Mouse (Mus musculus) lung, adult 18-20 months (tissue): ENCODE data around the gene Ensa.
"Not testable (repeated sequence)": the region's sequence is repeated elsewhere in the genome, so short reads cannot be mapped to it uniquely, and the experiment has no call there.

Experiments
- DNase-seq, 2 experiments: peaks; one replicate each; pipeline ENCODE4 v3.0.0; 2022; ENCODE audit warnings: mixed read lengths in 2 of 2

Ensa gene

GRCm38 (mm10) chr3:95645313-95646235 is 20.8 kb downstream of the Ensa start:
- DNase-seq = peak; percentile 70 to 74

GRCm38 (mm10) chr3:95648016-95648415 is 23.2 kb downstream of the Ensa start:
- no peak for DNase-seq

GRCm38 (mm10) chr3:95650276-95651032 is 25.7 kb downstream of the Ensa start:
- peak; percentile 72 to 81 for DNase-seq

GRCm38 (mm10) chr3:95651033-95651373 is 26.2 kb downstream of the Ensa start:
- DNase-seq = no peak

- DNase-seq = no peak
Observed at GRCm38 (mm10) chr3:95651391-95652203, 26.8 kb downstream of the Ensa start.

GRCm38 (mm10) chr3:95652204-95652811 is 27.5 kb downstream of the Ensa start:
- no peak for DNase-seq

GRCm38 (mm10) chr3:95652871-95653270 is 28.1 kb downstream of the Ensa start:
- no peak for DNase-seq

- DNase-seq = peak; percentile 74 to 85
Observed at GRCm38 (mm10) chr3:95653473-95654034, 28.8 kb downstream of the Ensa start.

- not testable (repeated sequence) for DNase-seq
Observed at GRCm38 (mm10) chr3:95654371-95654770, 29.6 kb downstream of the Ensa start.

GRCm38 (mm10) chr3:95655437-95655836 is 30.6 kb downstream of the Ensa start:
- no peak for DNase-seq

GRCm38 (mm10) chr3:95657108-95657507 is 32.3 kb downstream of the Ensa start:
- DNase-seq = no peak

GRCm38 (mm10) chr3:95657711-95658110 is 32.9 kb downstream of the Ensa start:
- DNase-seq = no peak

- peak; percentile 96 to 97 for DNase-seq
Observed at GRCm38 (mm10) chr3:95658236-95658867, 33.6 kb downstream of the Ensa start, which contains the start of gene Mcl1. Gene Mcl1 (plus strand): TSS chr3:95658788.

- DNase-seq = peak; percentile 81 to 87
Observed at GRCm38 (mm10) chr3:95658868-95659712, 34.3 kb downstream of the Ensa start.

GRCm38 (mm10) chr3:95659948-95660347 is 35.2 kb downstream of the Ensa start:
- DNase-seq = no peak

- DNase-seq = no peak
Observed at GRCm38 (mm10) chr3:95660788-95661478, 36.1 kb downstream of the Ensa start.

GRCm38 (mm10) chr3:95661945-95662715 is 37.3 kb downstream of the Ensa start:
- DNase-seq = no peak

GRCm38 (mm10) chr3:95662724-95663449 is 38.1 kb downstream of the Ensa start:
- no peak for DNase-seq
